Comparison of ENCODE assay signal across 8 mouse cellular contexts in genomic region chr5:115732849-115733216, GRCm38 (mm10). TPM values are rescaled to one million over a fixed set of nuclear protein-coding genes. Genes with fewer than 3 reads are reported as not detected.
DNase-seq lines count a peak whose midpoint lies in the region; ATAC-seq and TF ChIP-seq lines count a peak whose summit lies in the region.

No protein-coding gene starts in this region.

- no peak for TF ChIP-seq EP300 in lung, postnatal 0 days (IDR thresholded peaks at IDR 0.05)

- no peaks in the 10 kb centered on the region for H3K9me3 ChIP-seq in hindbrain, embryonic 15.5 days
- H3K9me3 ChIP-seq in lung, postnatal 0 days (ENCODE audit: low read length): no peaks in the 10 kb centered on the region

- TF ChIP-seq CTCF in layer of hippocampus, adult 2 months (conservative IDR thresholded peaks at IDR 0.05): peak; percentile 70
- no peak for TF ChIP-seq CTCF in embryonic fibroblast, embryonic 13.5 days (IDR thresholded peaks at IDR 0.05; ENCODE audit: borderline replicate concordance, insufficient read depth, low read length)
- peak; percentile 47 for TF ChIP-seq CTCF in lung, postnatal 0 days (IDR thresholded peaks at IDR 0.05)

- H3K27ac ChIP-seq in layer of hippocampus, adult 2 months: peak overlapping the region; percentile 88
- H3K27ac ChIP-seq in embryonic fibroblast, embryonic 13.5 days (ENCODE audit: insufficient read depth, low read length): no peak overlapping the region
- H3K27ac ChIP-seq in hindbrain, embryonic 15.5 days (replicated peaks): peak overlapping the region; percentile 99
- H3K27ac ChIP-seq in lung, postnatal 0 days (ENCODE audit: low read length): no peak overlapping the region

- H3K4me3 ChIP-seq in layer of hippocampus, adult 2 months: peak overlapping the region; percentile 70
- H3K4me3 ChIP-seq in embryonic fibroblast, embryonic 13.5 days (ENCODE audit: insufficient read depth, low read length): peak overlapping the region; percentile 36
- peak overlapping the region; percentile 94 for H3K4me3 ChIP-seq in hindbrain, embryonic 15.5 days
- H3K4me3 ChIP-seq in lung, postnatal 0 days (ENCODE audit: low read depth, low read length): peak overlapping the region; percentile 51

- H3K36me3 ChIP-seq in hindbrain, embryonic 15.5 days: no peaks in the 10 kb centered on the region
- H3K36me3 ChIP-seq in lung, postnatal 0 days (ENCODE audit: insufficient read depth, low read length): no peaks in the 10 kb centered on the region

- 1% methylated on average over 9 of the region's 9 CpGs for WGBS in hindbrain, embryonic 15.5 days
- under 1% methylated on average over 9 of the region's 9 CpGs for WGBS in lung, postnatal 0 days

- no peaks in the 10 kb centered on the region for H3K27me3 ChIP-seq in hindbrain, embryonic 15.5 days
- peaks cover 24% of the 10 kb centered on the region for H3K27me3 ChIP-seq in lung, postnatal 0 days (replicated peaks; ENCODE audit: insufficient read depth, low read length)

- DNase-seq in layer of hippocampus, adult 2 months (ENCODE audit: low spot score in 2 of 2): peak in 1 of 2 experiments; percentile 83
- DNase-seq in layer of hippocampus, adult 8-10 months (ENCODE audit: low spot score in 2 of 2): no peak
- DNase-seq in ZHBTc4 (ENCODE audit: low read depth, low spot score): peak; percentile 85
- DNase-seq in lung, postnatal 0 days (ENCODE audit: low spot score): peak; percentile 72
- no peak for DNase-seq in ovary, postnatal 10 days (ENCODE audit: low spot score)
- no peak for DNase-seq in urinary bladder, postnatal 10 days (ENCODE audit: low spot score)

- peak; percentile 76 for ATAC-seq in hindbrain, embryonic 15.5 days (ENCODE audit: low FRiP score, low read depth)
- peak; percentile 37 for ATAC-seq in lung, postnatal 0 days

- TF ChIP-seq POLR2A in embryonic fibroblast, embryonic 13.5 days (IDR thresholded peaks at IDR 0.05; ENCODE audit: low read depth, low read length): no peak

- peak overlapping the region; percentile 80 for H3K4me2 ChIP-seq in hindbrain, embryonic 15.5 days
- peak overlapping the region; percentile 99 for H3K4me2 ChIP-seq in lung, postnatal 0 days (replicated peaks; ENCODE audit: low read depth, low read length)

- no peaks in the 10 kb centered on the region for H3K4me1 ChIP-seq in embryonic fibroblast, embryonic 13.5 days (ENCODE audit: control insufficient read depth, insufficient read depth, low read length)
- H3K4me1 ChIP-seq in hindbrain, embryonic 15.5 days (replicated peaks): peaks cover 33% of the 10 kb centered on the region
- peaks cover 11% of the 10 kb centered on the region; the same call in 1 of the 2 replicates for H3K4me1 ChIP-seq in lung, postnatal 0 days (ENCODE audit: insufficient read depth, low read depth, low read length)

- H3K9ac ChIP-seq in hindbrain, embryonic 15.5 days: peak overlapping the region; percentile 89
- H3K9ac ChIP-seq in lung, postnatal 0 days (replicated peaks; ENCODE audit: low read depth): no peak overlapping the region

RNA-seq across cellular contexts. Expression of gene Bicdl1, which starts 1.4 kb away (rescaled TPM):
- total RNA-seq in layer of hippocampus, adult 2 months (2021): 100 to 1,000 TPM; 123 to 125 TPM
- total RNA-seq in layer of hippocampus, adult 8-10 months (2022): 100 to 1,000 TPM; 121 to 148 (median 130) TPM
- 5.5 and 5.7 TPM in 2 replicates for polyA plus RNA-seq in embryonic fibroblast, embryonic 13.5 days (2011; ENCODE audit: insufficient read length, low read depth, missing spikeins)
- polyA plus RNA-seq in hindbrain, embryonic 15.5 days (2015; fragmentation: Nextera tagmentation; extraction: Ambion mirVana): 39.9 and 45.8 TPM in 2 replicates
- 12.4 and 14.1 TPM in 2 replicates for polyA plus RNA-seq in lung, postnatal 0 days (2015; fragmentation: Nextera tagmentation; extraction: Ambion mirVana)

Comparison
In these comparisons a context has a peak if more than half of its experiments do, and no peak if none do; other contexts are left out.
1. DNase-seq: peak in ZHBTc4 (single experiment) and lung, postnatal 0 days (single experiment); none in layer of hippocampus, adult 8-10 months (0 of 2), ovary, postnatal 10 days (single experiment) and urinary bladder, postnatal 10 days (single experiment).
2. H3K27ac ChIP-seq: peak in layer of hippocampus, adult 2 months (single experiment) and hindbrain, embryonic 15.5 days (single experiment); none in embryonic fibroblast, embryonic 13.5 days (single experiment) and lung, postnatal 0 days (single experiment).
3. H3K4me3 ChIP-seq: peak in every context shown above with its lines; median percentile 94 in hindbrain, embryonic 15.5 days; 70 in layer of hippocampus, adult 2 months; 51 in lung, postnatal 0 days; 36 in embryonic fibroblast, embryonic 13.5 days.